Mouse (Mus musculus) lung, postnatal 0 days (tissue): ENCODE data around the gene Jagn1.

Source experiments
- CTCF ChIP-seq: IDR thresholded peaks from 2 replicates; pipeline ENCODE4 v1.5.1; 2016; ENCODE audit warnings: antibody characterized with exemption, mild to moderate bottlenecking
- EP300 ChIP-seq: IDR thresholded peaks from 2 replicates; pipeline ENCODE4 v1.6.1; 2016; ENCODE audit warnings: antibody characterized with exemption, mild to moderate bottlenecking, control low read depth

- TF ChIP-seq CTCF (no peak), EP300 (no peak)
Observed at GRCm38 (mm10) chr6:113468512-113468911, 26.1 kb downstream of the Jagn1 start.
